Mouse (Mus musculus): ENCODE data around the gene Wdr25.
"Not testable (repeated sequence)": the region's sequence is repeated elsewhere in the genome, so short reads cannot be mapped to it uniquely, and the experiment has no call there.

Gene Wdr25

DNA sequence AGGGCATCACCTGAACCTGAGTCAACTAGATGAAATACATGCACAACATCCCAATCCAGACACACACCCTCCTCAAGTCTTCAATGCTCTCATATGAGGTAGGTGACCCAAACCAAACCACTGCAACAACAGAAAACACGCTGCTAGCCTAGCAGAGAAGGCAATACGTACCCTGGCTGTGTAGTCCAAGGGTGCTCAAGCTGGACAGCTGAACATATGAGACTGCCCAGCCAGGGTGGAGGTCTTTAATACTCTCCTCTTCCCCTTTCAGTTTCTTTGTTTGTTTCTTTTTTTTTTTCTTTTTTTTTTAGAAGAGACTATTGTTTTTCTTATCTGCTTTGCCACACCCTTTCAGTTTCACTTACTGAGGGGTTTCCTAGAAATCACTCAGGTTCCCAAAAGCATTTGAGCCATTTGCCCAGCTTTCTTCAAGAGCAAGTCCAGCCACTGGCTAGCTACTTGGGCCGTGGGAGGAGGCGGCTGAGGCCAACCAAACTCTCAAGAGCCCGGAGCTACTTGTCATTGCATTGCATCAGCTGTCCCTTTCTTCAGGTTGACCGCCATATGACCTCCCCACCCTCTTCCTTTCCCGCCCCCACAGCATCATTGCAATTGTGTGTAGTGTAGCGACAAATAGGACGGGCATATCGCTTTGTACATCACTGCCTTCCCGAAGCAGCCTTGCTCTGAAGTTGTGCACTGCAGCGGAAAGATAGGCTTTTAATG is at the start of gene Wdr25:
TSS of gene Wdr25 (plus strand) at position 643 of the 726 bp plus-strand sequence.
- ATAC-seq (ENCODE audit: insufficient number of reproducible peaks, low FRiP score, low TSS enrichment), result no peak

DNA sequence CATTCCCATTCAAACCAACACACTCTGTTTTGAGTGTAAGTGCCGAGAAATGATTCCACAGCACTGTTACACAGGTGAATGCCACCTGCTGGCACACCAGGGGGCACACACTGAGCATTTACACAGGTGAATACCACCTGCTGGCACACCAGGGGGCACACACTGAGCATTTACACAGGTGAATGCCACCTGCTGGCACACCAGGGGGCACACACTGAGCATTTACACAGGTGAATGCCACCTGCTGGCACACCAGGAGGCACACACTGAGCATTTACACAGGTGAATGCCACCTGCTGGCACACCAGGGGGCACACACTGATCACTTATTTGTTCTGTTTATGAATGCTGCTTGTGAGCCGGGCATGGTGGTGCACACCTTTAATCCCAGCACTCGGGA is 45.4 kb upstream of the Wdr25 start:
- not testable (repeated sequence) for ATAC-seq (ENCODE audit: insufficient number of reproducible peaks, low FRiP score, low TSS enrichment)

DNA sequence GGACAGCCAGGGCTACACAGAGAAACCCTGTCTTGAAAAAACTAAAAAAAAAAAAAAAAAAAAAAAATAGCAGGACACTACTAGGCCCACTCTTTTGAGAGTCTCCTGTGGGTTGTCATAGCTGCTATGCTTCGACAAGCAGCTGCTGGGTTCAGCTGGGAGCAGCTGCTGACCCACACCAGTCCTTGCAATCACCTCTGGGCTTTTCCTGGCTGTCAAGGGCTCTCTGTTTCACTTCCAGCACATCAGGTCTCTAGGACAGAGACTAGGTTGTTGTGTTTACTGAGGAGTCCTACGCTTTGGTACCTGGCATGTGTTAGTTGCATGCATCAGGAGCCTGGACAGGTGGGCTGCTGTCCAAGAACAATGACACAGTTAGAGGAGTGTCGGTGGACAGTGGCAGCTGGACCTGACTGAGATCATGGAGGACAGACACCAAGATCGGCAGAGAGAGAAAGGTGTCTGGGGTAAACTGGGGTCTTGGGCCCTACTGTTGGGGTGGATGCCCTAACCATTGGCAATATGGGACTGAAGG is 43.9 kb upstream of the Wdr25 start:
- no peak for ATAC-seq (ENCODE audit: insufficient number of reproducible peaks, low FRiP score, low TSS enrichment)

DNA sequence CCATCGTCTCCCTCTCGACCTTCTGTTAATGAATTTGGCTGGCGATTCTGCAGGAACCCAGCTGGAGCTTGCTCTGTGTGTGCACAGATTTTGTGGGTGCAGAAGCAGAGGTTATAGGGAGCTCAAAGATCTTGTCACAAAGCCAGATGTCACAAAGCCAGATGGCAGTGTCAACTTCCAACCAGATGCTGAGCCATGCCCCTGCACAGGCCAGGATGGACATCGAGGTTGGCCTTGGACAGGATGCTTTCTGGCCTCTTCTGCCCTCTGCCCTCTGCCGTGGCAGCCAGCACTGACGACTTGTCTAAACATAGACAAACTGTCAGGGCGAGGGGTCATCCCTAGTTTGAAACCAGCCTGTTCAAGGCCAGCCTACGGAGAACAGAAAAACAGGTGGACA is 43.3 kb upstream of the Wdr25 start:
- ATAC-seq (ENCODE audit: insufficient number of reproducible peaks, low FRiP score, low TSS enrichment), result no peak

DNA sequence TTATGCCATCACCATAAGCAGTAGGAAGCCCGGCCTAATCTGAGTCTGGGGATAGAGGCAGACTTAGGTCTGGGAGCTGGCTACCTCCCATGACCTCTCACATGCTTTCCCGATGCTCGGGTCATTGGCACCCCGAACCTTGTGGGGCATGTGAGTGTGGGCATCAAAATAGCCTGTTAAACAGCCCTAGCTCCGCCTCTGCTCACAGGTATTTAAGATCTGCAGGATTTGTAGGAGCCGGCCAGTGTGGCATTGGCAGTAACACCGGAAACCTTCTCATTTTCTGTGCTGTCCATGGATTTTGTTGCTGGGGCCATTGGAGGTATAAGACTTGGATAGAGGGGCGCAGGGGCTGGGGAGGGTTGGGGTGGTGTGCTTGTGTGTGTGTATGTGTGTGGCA is 42.5 kb upstream of the Wdr25 start:
- ATAC-seq (ENCODE audit: insufficient number of reproducible peaks, low FRiP score, low TSS enrichment), result no peak

DNA sequence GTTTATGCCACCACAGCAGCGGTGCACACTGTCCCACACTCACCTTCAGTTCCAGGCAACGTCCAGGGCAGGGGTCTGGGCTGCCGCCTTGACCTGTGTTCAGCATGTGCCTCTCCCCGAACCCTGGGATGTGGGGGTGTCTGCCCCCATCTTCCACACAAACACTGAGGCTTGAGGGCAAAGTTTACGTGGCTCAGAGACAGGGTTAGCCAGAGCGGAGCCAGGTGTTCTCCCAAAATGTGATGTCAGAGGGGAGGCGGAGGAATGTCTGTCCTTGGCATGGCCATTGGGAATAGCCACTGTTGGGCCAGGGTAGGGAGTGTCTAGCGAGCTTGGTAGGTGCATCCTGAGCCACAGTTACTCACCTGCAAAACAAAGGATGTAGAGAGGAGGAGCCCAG is 40.6 kb upstream of the Wdr25 start:
- ATAC-seq (ENCODE audit: insufficient number of reproducible peaks, low FRiP score, low TSS enrichment), result no peak

DNA sequence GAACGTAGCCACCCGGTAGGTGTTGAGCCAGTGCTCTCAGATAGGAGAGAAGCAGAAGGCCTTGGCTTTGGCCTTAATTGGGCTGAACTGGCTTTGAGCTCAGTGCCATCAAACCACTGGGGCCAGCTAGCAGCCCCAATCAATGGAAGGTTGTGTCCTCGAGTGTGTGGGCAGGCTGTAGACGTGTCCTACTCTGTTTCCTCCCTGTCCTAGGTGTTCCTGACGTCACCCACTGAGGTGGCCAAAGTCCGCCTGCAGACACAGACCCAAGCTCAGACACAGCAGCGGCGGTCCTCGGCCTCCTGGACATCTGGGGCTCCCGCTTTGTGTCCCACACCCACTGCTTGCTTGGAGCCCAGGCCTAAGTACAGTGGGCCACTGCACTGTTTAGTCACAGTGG is 38.4 kb upstream of the Wdr25 start:
- ATAC-seq (ENCODE audit: insufficient number of reproducible peaks, low FRiP score, low TSS enrichment), result no peak

DNA sequence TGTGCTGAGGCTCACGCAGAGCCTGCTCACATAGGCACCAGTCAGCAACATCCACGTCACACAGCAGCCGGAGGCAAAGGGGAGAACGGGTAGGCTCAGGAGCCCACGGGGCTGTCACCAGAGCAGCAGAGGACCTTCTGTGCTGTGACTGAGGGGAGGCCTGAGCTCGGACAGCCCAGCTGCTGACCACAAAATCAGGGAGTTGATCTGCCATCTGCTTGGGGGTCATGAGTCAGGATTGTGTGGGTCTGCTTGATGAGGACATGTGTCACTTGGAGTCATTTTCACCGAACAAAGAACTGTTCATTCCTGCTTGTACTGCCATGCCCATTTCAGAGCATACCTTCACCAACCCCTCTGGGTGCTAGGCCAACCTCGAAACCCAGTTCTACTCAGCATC is 37.2 kb upstream of the Wdr25 start:
- no peak for ATAC-seq (ENCODE audit: insufficient number of reproducible peaks, low FRiP score, low TSS enrichment)

DNA sequence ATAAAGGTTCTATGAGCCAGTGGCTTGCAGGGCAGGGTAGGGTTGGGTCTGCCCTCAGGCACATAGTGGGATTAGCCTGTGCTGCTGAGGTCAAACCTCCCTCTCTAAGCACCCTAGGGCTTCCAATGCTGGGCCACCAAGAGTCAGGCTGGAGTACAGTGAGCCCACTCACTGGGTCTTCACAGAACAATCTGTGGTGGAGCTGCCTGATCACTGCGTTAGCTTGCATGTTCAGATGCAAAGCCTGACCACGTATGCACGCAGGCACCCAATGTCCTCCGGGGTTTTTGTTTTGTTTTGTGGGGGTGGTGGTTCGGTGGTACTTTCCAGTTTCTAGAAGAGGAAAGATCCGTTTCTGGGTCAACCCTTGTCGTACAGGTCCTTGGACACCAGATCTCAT is 36.3 kb upstream of the Wdr25 start:
- ATAC-seq (ENCODE audit: insufficient number of reproducible peaks, low FRiP score, low TSS enrichment), result no peak

DNA sequence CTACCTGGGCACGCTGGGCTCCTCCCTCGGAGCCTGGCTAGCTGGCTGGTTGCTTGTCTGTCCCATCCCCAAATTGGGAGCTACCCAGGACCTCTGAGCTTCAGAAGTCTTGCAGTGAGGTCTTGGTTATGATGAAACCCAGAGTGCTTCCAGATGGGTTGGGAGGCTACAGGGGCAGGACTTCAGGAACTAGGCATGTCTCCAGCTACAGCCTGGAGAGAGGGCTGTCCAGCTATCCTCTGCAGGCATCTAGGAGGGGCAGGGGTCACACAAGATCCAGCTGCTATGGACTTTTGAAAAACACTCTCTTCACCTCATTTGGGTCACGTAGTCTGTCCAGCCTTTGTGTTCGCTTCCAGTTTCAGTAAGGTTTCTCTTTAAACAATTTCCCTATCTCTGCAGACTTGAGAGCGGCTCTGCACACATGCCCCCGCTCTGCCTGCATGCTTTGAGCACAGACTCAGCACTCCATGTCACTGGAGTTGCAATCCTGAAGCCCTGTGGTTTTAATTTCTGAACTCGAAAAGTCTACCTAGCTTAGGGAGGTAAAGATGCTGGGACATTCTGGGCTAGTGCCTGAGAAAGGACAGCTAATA is 35.7 kb upstream of the Wdr25 start:
- ATAC-seq (ENCODE audit: insufficient number of reproducible peaks, low FRiP score, low TSS enrichment), result no peak

DNA sequence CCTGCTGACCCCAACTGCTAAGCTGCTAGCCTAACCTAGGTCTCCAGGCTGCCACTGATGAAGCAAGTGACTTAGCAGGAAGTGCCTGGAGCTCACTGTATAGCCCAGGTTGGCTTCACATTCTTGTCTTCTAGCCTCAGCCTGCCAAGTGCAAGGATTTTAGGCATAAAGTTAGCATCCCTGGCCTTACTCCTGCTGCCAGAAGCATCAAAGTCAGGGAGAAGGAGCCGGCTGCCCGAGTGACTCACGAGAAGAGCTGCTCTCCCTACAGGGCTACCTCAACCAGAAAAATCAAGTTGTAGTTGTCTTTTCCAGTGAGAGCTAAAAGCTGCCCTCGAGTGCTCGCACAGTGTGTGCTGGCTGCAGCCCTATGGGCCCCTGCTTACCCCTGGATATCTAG is 34.9 kb upstream of the Wdr25 start:
- ATAC-seq (ENCODE audit: insufficient number of reproducible peaks, low FRiP score, low TSS enrichment), result no peak

DNA sequence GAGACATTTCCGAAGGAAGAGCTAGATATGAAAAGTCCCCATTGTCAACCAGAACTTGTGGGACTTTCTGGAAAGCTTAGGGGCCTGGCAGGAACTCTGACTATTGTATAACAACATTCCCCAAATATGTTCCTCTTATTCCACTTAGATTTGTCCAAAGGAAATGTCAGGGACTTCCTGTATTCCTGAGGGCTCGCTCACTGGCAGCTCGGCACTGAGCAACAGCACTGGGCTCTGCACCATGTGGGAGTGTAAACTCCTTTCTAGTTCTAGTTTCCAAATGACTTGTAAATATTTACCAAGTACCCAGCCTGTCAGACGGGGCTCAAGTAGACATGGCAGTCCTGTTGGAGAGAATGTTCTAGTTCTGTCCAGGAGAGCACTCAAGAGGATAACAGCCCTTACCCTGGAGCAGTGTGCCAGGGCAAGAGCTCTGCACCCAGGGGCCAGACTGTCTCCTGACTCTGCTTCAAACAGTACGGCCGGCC is 28.4 kb upstream of the Wdr25 start:
- ATAC-seq (ENCODE audit: insufficient number of reproducible peaks, low FRiP score, low TSS enrichment), result no peak

DNA sequence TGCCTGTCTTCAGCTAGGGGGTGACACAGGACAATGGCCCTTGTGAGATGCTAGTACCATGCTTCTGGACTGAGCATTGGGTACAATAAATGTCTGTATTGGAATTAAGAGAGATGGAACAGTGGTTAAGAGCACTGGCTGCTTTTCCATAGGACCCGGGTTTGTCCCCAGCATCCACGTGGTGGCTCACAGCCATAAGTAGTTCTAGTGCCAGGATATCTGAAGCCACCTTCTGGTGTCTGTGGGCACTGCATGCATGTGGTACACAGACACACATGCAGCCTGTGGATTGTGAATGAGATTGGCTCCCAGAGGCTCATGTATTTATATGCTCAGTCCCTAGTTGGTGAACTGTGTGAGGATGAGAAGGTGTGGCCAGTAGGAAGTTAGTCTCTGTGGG is 23.9 kb upstream of the Wdr25 start:
- ATAC-seq (ENCODE audit: insufficient number of reproducible peaks, low FRiP score, low TSS enrichment), result no peak

DNA sequence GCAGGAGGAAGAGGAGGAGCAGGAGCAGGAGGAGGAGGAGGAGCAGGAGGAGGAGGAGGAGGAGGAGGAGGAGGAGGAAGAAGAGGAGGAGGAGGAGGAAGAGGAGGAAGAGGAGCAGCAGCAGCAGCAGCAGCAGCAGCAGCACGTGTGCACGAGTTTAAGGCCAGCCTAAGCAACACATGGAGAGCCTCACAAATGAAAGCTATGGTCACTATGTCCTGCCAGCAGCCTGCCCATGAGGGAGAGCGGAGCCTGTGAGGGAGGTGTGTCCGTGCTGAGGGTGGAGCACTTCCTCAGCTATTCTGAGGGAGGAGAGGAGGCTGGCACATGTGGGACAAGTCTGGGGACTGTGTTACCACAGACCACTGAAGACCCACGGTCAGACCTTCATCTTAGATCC is 20.3 kb upstream of the Wdr25 start:
- no peak for ATAC-seq (ENCODE audit: insufficient number of reproducible peaks, low FRiP score, low TSS enrichment)

DNA sequence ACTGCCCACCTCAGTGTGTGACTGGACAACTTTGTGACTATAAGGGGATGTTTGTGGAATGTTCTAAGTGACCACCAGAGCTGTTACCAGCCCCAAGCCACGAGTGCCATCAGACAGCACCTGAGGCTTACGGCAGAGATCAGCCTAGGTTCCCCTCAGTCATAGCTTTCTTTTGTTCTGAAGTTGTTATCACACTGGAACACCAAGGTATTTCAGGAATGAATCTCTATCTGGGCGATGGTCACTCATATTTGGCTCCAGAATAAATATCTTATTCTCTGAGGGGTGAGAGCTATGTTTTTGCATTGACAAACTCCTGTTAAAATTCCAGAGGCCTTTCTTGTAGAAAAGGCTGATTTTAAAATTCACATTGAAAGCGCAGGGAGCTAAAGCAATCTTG is 14.3 kb upstream of the Wdr25 start:
- ATAC-seq (ENCODE audit: insufficient number of reproducible peaks, low FRiP score, low TSS enrichment), result no peak

DNA sequence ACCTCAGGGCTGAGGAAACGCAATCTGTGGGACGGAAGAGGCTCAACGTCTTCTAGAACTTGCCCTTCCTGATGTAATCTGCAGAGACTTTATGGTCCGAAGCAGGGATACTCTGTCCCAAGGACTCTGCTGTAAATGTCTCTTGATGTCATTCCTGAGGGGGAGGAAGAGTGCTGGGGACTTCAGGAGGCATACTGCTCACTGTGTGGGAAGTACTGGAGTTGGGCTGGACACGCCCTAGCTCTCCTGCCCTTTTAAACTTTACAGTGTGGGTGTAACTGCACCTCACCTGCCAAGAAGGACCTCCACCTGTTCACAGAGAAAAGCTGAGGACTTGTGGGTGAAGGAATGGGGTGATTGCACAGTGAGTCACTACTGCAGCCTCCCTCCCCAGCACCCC is 12.8 kb upstream of the Wdr25 start:
- no peak for ATAC-seq (ENCODE audit: insufficient number of reproducible peaks, low FRiP score, low TSS enrichment)

DNA sequence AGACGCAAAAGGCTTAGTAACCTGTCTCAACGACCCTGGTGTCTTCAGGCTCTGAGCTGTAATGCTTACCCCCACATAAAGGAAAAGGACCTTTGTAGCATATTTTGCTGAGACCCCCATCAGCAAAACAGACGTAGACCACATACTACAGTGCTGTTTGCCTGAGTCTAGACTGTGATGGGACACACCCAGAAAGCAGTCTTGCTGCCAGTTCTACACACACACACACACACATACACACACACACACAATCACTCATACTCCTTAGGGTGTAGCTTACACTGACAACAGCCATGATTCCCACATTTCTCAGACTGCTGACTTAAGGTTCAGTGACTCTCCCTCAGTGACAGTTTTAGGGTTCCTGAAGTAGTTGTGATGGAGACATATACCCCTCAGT is 12.2 kb upstream of the Wdr25 start:
- no peak for ATAC-seq (ENCODE audit: insufficient number of reproducible peaks, low FRiP score, low TSS enrichment)

DNA sequence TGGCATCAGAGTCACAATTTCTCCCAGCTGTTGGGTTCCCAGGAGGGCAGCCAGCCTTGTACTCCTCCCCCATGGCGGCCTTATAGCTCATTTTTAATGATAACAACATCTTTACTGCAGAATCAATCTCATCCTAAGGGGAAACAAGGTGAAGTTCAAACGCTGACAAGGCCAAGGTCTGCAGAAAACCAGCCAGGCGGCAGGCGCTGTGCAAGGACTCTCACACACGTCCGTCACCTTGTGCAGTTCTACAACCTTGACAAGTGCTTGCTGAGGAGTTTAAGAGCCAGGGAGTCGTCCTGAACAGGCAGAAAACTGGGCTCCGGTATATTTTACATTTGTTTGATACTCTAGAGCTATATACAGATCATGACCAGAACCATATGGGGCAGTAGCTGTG is 10.7 kb upstream of the Wdr25 start:
- ATAC-seq (ENCODE audit: insufficient number of reproducible peaks, low FRiP score, low TSS enrichment), result no peak

DNA sequence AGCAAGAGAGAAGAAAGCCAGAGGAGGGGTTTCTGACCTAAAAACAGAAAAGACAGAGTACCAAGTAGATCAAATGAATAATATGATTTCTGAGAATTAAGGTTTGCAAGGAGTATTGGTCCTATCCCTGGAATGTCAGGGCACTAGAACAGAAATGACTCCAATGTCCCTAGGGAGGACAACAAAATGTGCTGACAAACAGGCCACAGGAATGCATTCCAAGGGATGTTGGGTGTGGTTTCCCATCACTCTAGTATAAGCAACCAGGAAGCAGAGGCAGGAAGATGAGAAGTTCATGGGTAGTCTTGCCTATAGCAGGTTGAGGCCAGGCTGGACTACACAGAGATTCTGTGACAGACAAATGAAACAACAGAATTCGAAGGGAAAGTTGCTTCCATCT is 7.5 kb upstream of the Wdr25 start:
- ATAC-seq (ENCODE audit: insufficient number of reproducible peaks, low FRiP score, low TSS enrichment), result no peak

DNA sequence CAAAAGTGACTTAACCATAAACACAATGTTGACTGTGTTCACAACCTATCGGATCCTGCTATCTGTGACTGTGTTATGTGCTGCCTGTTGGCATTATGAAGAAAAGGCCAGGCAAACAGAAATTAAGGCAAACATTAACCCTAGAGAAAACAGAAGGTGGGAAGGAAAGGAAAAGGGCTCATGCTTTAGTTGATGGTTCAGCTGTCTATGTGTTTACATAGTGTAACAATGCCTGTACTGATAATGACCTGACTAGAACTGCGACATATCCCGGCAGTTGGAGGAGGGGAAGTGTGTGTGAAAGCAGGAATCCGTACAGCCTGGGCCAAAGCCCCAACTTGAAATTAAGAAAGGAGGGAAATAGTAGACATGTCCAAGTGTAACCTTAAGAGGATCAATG is 6.4 kb upstream of the Wdr25 start:
- no peak for ATAC-seq (ENCODE audit: insufficient number of reproducible peaks, low FRiP score, low TSS enrichment)

DNA sequence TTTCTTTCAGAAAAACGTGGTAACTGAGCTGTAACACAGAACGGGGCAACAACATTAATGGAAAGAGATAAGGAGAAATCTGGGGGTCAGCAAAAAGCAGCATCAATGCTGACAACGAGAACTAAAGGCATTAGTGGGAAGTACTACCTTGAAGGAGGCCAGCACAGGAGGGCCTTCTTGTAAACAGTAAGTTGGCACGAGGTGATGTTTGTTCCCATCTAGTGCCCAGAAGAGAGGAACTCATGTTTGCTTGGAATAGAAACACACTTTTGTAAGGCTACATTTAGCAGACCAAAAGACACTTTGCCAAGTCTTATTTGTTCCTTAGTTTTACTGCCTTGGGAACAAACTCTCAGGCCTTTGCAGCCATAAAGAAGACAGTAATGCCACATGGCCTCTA is 4.8 kb upstream of the Wdr25 start:
- ATAC-seq (ENCODE audit: insufficient number of reproducible peaks, low FRiP score, low TSS enrichment), result no peak

Measured in cerebellum, adult (tissue).